17 mouse cellular contexts compared by ENCODE assay signal in the genomic region with DNA sequence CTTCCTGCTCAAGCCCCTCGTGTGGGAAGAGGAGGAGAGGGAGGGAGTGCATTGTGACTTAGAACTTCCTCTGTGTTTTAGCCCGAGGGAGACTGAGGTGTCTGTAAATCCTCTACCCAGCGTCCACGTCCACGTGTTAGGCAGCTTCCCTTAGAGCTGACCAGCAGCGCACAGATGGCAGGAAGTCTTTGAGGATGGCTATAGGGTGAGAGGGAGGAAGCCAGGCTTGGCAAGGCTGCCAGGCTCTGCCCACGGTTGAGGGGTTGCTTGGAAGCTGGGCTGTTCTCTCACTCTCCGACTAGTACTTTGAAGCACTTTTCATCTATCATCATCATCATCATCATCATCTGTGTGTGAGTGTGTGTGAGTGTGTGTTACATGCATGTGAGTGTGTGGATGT. TPM values are rescaled to one million over a fixed set of nuclear protein-coding genes. Genes with fewer than 3 reads are reported as not detected.
DNase-seq lines count a peak whose midpoint lies in the region; ATAC-seq lines count a peak whose summit lies in the region.
"Had no signal": no experiment of that assay in that cellular context is flagged by ENCODE, and none has a peak within 500 bp of the region (broad histone marks: within the 10 kb centered on the region; RNA-seq: fewer than 3 reads in every experiment).

No protein-coding gene starts in this region.

- intact Hi-C loops in left cerebral cortex, postnatal 4 days (cut with DNase I) = no loop called here
- intact Hi-C loops in left cerebral cortex, postnatal 14 days (cut with DNase I) = no loop called here

- no peak overlapping the region for H3K4me2 ChIP-seq in midbrain, embryonic 16.5 days (ENCODE audit: low read length)
- H3K4me2 ChIP-seq: embryonic facial prominence, embryonic 12.5 days; forebrain, embryonic 13.5 days; forebrain, embryonic 15.5 days had no signal

- H3K27me3 ChIP-seq in midbrain, embryonic 16.5 days (ENCODE audit: control insufficient read depth, insufficient read depth, low read depth, low read length) = no peaks in the 10 kb centered on the region
- H3K27me3 ChIP-seq: embryonic facial prominence, embryonic 12.5 days; forebrain, embryonic 13.5 days; forebrain, embryonic 15.5 days had no signal

- H3K4me3 ChIP-seq in midbrain, embryonic 16.5 days (ENCODE audit: low read depth, low read length) = no peak overlapping the region
- H3K4me3 ChIP-seq: embryonic facial prominence, embryonic 10.5 days; embryonic facial prominence, embryonic 12.5 days; forebrain, embryonic 13.5 days; forebrain, embryonic 15.5 days had no signal

- ATAC-seq in frontal cortex, adult (ENCODE audit: low TSS enrichment) = peak; percentile 32
- ATAC-seq in midbrain, embryonic 16.5 days = no peak
- ATAC-seq: forebrain, embryonic 13.5 days; forebrain, embryonic 15.5 days; forebrain, postnatal 0 days had no signal

- H3K9ac ChIP-seq in midbrain, embryonic 16.5 days (ENCODE audit: low read depth, low read length) = no peak overlapping the region
- H3K9ac ChIP-seq: embryonic facial prominence, embryonic 12.5 days; forebrain, embryonic 13.5 days; forebrain, embryonic 15.5 days; forebrain, postnatal 0 days had no signal

- H3K36me3 ChIP-seq in midbrain, embryonic 16.5 days (ENCODE audit: control insufficient read depth, insufficient read depth, low read length) = no peaks in the 10 kb centered on the region
- H3K36me3 ChIP-seq: embryonic facial prominence, embryonic 10.5 days; embryonic facial prominence, embryonic 12.5 days; forebrain, embryonic 15.5 days had no signal

- H3K4me1 ChIP-seq in midbrain, embryonic 16.5 days (ENCODE audit: control insufficient read depth, insufficient read depth, low read length) = peaks cover 12% of the 10 kb centered on the region
- H3K4me1 ChIP-seq: embryonic facial prominence, embryonic 10.5 days; embryonic facial prominence, embryonic 12.5 days had no signal

- no peaks in the 10 kb centered on the region for H3K9me3 ChIP-seq in midbrain, embryonic 16.5 days (replicated peaks; ENCODE audit: control insufficient read depth, low read length, poor library complexity, severe bottlenecking)
- H3K9me3 ChIP-seq: embryonic facial prominence, embryonic 10.5 days; embryonic facial prominence, embryonic 12.5 days; forebrain, embryonic 13.5 days; forebrain, embryonic 15.5 days had no signal

- H3K27ac ChIP-seq in midbrain, embryonic 16.5 days (ENCODE audit: low read length) = no peak overlapping the region
- H3K27ac ChIP-seq: embryonic facial prominence, embryonic 10.5 days; embryonic facial prominence, embryonic 12.5 days; forebrain, embryonic 13.5 days; forebrain, embryonic 15.5 days had no signal

- 50% methylated on average over 8 of the region's 8 CpGs for WGBS in midbrain, embryonic 16.5 days

- peak; percentile 20 to 52 for DNase-seq in cerebellum, postnatal 10 days
- DNase-seq in cerebellum, adult 11-12 months = no peak
- no peak for DNase-seq in frontal cortex, postnatal 14 days (ENCODE audit: low spot score in 2 of 2)
- DNase-seq in left cerebral cortex, postnatal 4 days = peak; percentile 20
- DNase-seq in left cerebral cortex, postnatal 14 days (ENCODE audit: low spot score in 2 of 2) = no peak
- peak; percentile 69 for DNase-seq in brain, adult 2 months (ENCODE audit: low read depth, low spot score)
- DNase-seq: adrenal gland, adult 2 months; adrenal gland, postnatal 10 days; adrenal gland, postnatal 25 days; forebrain, postnatal 0 days had no signal

RNA-seq across cellular contexts. Expression of a gene that starts 41.9 kb away (rescaled TPM):
- 100 to 1,000 TPM; 258 to 291 TPM for total RNA-seq in left cerebral cortex, postnatal 4 days (2021)
- 100 to 1,000 TPM; 392 to 420 TPM for total RNA-seq in left cerebral cortex, postnatal 14 days (2021)
- 32.8 and 36.2 TPM in 2 replicates for polyA plus RNA-seq in midbrain, embryonic 16.5 days (2015; fragmentation: Nextera tagmentation; extraction: Ambion mirVana)
- total RNA-seq: MEL had no signal

Comparison
In these comparisons a context has a peak if more than half of its experiments do, and no peak if none do; other contexts are left out.
1. DNase-seq: peak in cerebellum, postnatal 10 days (2 of 2), left cerebral cortex, postnatal 4 days (single experiment) and brain, adult 2 months (single experiment); none in cerebellum, adult 11-12 months (single experiment), frontal cortex, postnatal 14 days (0 of 2) and left cerebral cortex, postnatal 14 days (0 of 2).